Mouse (Mus musculus) adrenal gland, postnatal 36 days (tissue): ENCODE measurements around the gene Creg1. TPM values are rescaled to one million over a fixed set of nuclear protein-coding genes. Genes with fewer than 3 reads are reported as not detected.

Experiments
- DNase-seq, 2 experiments: peaks; one replicate each; pipeline ENCODE4 v3.0.0; 2021; ENCODE audit warnings: mixed read lengths in 1 of 2
- long read RNA-seq, 2 experiments: library from polyadenylated mRNA; stranded (forward); transcript quantifications; one replicate each; pipeline ENCODE4 v2.0.0; 2021; ENCODE audit warnings: borderline sequencing depth in 2 of 2
- total RNA-seq, 2 experiments: library from RNA; stranded (reverse); gene quantifications; 2 replicates each; pipeline ENCODE4 v1.2.3; 2021

Creg1 gene
- total RNA-seq: 10 to 100 TPM; 48.1 to 61.3 TPM
- long read RNA-seq, experiment 1, transcript Creg1-202 (4 exons, 2,163 nt): major isoform, 99 of 101 reads
- long read RNA-seq, experiment 1, partial matches to known transcripts: 0 of 101 reads
- long read RNA-seq, experiment 1, other reads (novel, unspliced or antisense): 2 of 101 reads
- long read RNA-seq, experiment 2, transcript Creg1-202 (4 exons, 2,163 nt): major isoform, 43 of 45 reads
- long read RNA-seq, experiment 2, partial matches to known transcripts: 1 of 45 reads
- long read RNA-seq, experiment 2, other reads (novel, unspliced or antisense): 1 of 45 reads

DNA sequence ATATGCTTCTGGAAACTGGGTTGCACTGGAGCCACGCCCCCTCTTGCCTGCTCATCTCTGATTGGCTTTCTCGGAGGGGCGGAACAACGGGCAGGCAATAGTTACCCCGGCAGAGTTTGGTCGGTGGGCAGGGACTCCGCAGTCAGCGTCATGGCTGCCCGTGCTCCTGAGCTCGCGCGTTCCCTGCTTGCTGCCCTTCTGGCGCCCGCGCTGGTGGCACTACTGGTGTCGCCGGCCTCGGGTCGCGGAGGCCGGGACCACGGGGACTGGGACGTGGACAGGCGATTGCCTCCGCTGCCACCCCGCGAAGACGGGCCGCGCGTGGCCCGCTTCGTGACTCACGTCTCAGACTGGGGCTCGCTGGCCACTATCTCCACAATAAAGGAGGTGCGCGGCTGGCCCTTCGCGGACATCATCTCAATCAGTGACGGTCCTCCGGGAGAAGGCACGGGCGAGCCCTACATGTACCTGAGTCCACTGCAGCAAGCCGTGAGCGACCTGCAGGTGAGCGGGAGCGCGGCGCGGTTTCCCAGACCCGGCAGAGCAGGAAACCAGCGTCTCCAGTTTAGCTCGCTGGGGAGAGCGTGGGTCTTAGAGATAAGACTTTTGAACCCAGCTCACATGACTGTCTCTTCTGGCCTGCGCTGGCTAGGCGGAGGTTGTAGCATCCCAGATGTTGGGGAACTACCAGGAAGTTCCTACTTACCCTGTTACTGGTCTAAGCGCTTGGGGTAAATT, at the start of gene Creg1:
Gene Creg1 (plus strand): TSS at position 112 of the 738 bp plus-strand sequence.
- DNase-seq: peak; percentile 97

DNA sequence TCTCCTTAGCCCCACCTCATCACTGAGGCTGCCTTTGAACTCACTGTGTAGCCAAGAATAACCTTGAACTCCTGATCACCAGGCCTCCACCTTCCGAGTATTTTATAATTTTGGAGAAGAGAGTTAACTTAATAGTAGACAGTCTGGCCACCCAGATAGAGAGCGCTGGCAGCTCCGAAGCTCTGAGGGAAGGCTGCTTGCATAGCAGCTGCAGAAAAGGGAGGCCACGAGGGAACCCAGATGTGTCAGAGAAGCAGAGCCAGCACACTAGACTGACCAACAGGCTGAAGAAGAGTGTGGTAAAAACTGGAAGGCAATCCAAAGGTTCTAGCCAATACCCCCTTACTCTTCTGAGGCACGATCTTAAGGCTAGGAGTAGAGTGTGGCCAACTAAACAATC, 49.7 kb upstream of the Creg1 start:
- DNase-seq: no peak

DNA sequence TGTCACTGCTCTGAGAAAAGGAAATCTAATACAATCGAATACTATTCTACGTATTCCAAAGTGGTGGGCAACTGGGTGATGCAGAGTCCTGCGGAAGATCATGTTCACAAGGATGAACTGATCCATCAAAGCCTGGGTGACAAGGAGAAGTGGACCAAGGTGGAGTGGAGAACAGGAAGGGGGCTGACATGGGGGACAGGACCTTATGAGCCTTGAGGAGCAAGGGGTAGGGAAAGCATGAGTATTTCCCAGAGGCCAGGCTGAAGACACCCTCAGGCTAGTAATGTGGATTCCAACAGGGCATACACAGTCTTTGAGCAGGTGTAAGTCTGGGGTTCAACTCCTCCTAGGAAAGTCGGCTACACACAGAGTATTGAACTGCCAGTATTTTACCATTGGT, 47.1 kb upstream of the Creg1 start:
- DNase-seq: no peak

DNA sequence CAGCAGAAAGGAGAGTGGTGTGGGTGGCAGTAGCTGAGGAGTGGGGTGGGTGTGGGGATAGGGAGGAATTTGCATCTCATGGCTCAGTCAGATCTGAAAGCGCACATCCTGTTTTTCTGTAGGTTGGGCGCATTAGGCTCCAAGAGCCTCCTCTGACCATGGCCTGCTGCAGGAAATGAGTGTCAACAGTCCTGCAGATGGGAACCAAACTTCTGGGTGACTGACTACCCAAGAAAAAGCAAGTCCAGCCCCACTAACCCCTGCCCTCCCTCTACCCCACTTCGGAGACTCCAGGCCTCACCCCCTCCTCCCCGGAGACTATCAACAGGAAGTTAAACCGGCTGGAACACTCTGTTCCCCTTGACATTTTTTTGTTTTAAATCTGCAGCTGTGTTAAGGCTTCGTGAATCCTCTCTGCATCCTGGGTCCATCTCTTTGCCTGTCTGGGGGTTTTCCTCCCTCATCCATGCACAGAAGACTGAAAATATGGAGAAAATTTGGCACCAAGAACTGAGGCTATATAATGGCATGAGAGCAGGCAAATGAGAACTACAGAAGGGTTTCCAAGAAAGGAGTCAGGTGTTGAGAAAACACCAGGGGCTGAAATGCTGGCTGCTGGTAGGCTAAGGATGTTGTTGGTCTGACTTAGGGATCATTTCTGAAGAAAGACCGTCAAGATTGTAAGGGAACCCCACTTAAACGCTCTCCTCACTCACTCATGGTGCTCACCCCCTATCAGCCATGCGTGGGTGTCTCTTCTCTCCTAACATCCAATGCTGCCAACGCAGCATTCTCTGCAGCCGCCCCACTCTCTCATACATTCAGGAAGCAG, 45.6 kb upstream of the Creg1 start:
- DNase-seq: peak; percentile 36 to 48

DNA sequence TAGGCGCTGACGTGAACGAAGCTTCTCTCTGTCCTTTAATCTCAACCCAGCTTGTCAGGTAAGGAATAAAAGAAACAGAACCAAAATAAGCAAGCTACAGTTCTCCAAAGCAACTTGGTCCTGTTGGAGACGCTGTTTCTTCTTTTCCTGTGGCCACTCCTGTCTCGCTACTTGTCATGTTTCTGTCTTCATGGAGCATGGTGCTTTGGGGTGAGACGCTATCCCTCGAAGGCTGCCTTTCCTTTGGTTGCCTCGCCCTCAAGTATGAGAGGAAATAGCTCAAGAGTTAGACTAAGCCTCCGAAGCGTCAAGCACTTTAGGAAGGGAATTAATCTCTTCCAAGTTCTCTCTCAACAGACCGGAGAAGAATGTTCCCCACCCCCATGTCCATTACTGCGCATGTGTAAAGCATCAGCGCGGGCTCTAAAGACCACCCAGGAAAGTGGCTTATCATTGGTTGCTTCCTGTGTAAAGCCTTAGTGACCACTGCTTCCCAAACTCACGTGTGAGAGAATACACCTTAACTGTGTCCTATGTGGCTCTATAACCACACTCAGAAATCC, 44.9 kb upstream of the Creg1 start:
- DNase-seq: no peak

DNA sequence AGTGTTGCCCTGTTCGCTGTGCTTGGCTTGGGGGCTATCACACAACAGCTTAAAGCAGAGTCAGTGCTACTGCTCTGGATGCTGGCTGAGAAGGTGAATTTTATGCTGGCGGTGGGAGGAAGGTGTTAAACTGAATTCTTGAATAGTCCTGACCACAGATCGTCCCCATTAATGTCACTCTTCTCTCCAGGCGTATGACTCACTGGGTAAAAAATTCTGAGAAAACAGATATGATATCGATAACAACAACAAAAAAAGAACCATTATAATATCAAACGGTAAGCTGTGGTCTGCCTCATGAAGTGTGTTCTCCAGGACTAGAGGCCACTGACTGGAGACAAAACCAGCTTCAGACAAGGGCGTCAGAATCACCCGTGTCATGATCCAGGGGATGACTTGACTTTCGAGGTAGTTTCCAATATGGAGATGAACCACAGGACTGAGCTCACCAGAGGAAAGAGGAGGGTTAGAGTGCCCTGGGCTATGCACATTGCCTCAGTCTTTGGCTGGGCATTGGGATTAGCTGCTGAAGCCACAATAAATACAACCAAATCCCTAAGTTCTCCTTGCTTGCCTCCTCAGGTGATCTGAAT, 40.9 kb upstream of the Creg1 start:
- no peak for DNase-seq

DNA sequence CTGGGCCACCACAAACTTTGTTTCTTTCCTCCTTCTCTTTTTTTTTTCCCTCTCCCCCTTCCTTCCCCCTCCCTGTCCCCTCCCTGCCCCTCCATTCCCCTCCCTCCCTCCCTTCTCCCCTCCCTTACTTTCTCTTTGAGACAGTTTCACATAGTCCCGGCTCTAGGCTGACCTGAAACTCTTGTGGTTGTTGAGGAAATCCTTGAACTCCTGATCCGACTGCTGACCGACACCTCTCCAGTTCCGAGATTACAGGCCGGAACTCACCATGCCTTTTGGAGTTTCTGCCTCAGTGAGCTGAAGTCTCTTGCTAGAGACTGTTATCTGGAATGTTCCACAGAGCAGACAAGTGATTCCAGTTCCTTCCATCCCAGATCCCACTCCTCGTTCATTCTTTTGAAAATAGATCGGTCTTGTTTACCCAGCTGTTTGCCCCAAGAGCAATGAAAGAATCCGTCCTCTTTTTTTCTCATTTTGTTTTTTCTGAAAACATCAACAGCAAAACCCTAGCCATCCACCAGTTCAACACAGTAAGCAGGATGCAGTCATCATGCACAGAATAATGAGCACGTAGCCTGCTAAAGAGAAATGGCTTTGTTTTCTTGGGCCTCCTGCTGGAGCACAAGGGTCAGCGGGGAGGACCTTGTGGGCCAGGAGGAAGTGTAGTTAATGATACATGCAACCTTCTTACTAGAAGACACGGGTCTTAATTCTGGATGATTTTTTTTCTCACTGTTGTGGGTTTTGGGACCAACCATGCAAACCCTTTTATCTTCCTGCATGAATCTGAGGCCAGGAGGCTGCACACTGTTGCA, 39.1 kb upstream of the Creg1 start:
- DNase-seq: no peak

DNA sequence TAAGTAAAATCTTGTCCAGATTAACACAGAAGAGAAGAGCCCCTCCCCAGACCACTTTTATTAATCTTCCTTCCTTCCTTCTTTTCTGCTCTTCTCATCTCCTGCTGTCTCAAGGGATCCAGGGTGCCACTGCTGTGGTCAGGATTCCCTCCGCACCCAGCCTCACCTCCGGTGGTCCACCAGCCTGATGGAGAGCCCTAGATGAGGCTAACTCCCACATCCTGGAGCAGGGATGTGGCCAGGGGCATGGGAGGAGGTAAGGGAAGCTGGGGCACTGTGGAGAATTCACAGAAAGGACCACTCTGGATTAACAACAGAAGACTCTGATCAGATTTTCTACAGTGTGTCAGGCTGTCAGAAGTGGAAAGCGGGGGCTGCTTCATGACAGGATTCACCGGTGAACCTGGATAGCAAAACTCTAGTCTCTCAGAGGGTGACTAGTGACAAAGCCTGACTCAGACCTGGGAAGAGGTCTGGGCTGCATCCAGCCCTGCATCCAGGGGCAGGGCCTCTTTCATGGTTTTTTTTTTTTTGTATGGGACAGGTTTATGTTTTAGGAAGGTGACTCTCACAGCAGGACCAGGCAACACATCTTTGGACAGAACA, 38.4 kb upstream of the Creg1 start:
- DNase-seq: no peak

DNA sequence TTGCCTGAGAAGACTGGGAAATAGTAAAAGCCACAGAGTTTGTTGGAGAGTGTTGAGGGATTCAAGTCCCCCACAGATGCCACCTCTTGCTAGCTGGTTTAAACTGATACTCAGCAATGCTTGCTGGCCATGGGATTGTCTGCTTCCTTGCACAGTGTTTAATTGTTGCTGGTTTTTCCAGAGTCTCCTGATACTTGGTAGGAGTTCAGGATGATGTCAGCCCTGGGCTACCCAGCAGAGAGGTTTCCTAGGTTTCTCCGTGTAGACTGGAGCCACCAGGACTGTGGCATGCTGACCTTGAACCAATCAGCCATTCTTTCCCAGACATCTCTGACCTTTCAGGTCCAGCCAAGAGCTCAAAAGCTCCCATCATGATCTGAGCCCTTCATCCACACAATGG, 36.6 kb upstream of the Creg1 start:
- no peak for DNase-seq

DNA sequence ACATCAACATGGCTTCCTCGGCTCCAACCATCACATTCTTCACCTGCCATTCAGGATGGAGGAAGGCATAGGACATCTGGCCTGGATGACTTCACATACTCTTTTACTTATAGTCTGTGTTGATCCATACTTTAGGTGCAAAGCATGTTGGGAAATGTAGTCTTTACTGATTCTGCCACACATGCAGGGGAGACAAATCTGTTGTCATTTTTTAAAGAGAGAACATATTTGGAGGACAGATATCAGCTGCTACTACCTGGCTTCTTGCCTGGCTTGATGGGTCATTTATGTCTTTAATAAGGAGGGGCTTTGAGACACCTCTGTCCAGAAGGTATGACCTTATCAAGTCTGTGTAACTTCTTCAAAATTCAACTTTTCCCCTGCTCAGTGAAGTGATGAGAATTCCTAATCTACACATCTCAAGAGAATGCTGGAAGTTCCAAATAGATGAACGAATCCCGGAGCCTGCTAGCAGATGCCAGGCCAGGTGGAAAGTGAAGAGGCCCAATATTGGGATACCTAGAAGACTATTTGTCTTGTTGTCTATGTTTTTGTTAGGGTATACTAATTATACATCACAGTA, 35.4 kb upstream of the Creg1 start:
- no peak for DNase-seq

DNA sequence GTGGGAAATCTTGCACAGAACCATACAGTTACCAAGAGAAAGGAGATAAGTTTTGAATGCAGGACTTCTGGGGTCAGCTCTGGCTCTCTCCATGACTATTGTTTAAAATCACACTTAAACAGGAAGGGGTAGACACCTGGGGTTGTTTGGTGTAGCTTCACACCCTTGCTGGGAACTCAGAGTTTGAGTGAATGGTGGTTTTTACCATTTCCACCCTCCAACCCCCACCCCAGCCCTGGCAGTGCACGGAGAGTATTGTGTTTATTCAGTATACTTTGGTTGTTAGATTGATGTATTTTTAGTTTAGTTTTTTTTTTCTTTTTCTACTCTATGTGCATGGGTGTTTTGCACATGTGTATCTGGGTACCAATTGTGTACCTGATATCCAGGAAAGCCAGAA, 33.4 kb upstream of the Creg1 start:
- no peak for DNase-seq

DNA sequence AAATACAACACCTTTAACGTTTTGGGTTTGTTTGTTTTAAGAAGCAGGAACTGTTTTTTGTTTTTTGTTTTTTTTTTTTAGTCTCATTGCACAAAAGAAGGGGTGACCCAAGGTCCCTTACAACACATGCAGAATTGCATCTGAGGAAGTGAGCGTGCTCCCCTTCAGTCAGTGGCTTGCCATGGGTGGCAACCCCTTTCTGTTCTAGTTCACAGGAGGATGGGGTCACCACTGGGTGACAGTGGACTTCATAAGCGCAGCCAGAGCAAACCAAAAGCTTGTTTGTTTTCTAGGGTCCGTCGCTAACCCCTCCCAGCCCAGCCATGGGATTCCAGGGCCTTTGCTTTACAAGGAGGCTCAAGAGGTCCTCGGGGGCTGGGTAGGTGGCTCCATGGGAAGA, 32.0 kb upstream of the Creg1 start:
- no peak for DNase-seq

DNA sequence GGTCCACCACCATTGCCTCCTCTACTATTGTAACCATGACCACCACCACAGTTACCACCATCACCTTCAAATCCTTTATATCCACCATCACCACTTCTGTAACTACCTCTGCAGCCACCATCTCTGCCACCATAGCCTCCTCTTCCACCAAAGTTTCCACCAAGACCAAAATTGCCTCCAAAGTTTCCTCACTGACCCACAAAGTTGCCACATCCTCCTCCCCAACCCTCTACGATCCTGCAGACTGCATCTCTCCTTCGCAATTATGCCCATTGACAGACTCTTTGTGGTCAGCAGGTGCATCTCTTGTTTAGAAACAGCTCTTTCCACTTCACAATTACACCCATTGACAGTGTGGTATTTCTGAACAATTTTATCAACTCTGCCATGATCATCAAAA, 28.7 kb upstream of the Creg1 start:
- no peak for DNase-seq

DNA sequence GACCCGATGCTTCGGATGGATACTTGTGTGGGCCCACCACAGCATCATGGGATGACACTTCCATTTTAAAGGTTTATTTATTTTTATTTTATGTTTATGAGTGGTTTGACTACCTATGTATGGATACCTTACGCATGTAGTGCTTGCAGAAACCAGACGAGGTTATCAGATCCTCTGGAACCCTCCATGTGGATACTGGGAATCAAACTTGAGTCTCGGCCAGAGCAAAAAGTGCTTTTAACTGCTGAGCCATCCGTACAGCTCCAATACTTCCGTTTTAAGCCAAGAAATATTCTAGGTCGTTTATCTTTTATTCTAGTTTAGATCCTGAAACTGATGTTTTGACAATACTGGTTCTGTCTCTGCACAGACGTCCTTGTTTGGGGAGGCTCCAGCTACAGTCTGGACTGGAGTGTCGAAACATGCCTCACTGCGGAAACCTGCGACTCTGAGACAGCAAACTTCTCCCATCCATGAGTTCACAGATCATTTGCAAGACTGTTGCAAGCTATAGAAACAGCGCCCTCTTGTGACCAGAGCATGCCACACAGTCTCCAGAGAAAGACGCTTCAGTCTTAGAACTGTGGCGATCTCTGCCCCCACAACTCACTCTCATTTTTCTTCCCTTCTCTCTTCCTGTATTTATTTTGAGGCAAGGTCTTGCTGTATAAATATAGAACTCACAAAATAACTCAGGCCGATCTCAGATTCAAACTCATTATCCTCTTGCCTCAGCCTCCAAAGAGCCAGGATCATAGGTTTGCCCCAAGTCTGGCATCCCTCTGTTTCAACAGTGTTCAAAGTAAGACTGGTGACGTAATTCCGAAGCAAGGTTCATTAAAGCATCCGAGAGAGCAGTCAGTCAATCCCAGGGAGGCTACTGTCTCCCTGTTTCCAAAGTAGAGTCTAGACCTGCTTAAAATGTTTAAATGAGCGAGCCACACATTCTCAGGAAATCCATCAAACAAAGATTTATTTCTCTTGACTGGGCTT, 27.4 kb upstream of the Creg1 start:
- DNase-seq: peak; percentile 87 to 89

DNA sequence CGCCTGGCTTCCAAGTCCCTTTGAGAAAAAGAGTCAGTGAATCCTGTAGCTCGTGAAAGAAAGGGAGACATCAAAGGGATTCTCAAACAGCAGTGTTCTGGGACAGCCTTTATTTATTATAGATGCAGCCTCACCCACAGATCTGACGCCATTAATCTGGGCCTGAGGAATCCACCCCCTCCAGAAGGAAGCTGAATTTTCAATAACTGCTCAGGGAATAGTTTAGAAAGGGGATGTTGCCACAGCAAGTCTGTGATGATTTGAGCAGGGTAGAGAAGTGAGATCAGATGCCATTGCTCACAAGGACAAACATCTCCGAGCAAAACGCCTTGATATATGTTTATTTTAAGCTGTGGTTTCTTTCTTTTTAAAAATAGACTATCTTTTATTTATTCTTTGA, 26.1 kb upstream of the Creg1 start:
- no peak for DNase-seq

DNA sequence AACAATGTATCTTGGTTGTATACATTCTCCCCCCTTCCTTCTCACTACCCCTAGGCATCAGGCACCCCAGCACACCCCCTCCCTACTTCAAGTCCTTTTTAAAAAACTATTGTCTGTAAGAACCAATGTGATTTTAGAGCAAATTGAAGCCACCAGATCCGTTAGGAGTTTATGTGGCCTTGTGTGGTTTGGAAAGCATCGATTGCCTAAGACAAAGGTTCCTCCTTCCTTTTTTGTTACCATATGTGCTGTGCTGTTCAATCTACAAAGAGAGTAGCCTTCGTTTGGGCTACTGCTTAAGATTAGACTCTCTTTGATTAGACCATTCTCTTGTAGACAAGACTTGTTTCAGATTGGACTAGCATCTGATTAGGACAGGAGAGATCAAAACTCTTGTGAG, 25.7 kb upstream of the Creg1 start:
- DNase-seq: no peak

DNA sequence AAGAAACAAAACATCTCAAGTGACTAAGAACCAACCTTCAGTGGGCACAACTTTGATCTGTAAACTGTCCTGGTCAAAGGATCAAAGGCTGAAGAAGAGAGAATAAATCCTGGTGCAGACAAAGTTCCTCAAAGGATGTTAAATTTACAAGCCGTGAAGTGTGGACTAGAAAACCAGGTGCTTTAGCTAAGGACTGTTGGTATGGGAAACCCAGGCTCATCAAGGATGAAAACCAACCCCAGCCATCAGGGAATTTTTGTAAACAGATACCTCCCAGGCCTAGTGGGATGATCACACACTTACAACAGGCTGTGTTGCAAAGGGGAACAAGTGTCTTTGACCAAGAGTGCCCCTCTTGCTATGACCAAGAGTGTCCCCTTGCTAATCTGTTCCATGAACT, 24.6 kb upstream of the Creg1 start:
- no peak for DNase-seq

DNA sequence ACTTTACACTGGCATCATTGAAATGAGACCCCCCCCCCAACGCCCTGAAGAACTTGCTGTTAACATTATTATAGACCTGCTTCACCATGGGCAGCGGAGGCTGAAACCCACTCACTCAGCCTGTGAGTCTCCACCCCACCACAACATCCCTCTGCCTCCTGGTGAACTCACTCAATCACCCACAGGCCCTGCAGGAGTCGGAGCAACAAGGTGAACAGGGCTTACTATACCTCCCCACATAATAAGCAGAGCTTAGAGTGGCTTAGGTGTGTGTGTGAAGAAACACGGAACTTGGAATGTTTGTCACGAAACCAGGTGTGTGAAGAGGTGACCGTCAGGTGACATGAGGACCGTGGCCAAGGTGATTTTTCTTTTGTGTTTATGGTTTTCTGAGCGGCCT, 21.6 kb upstream of the Creg1 start:
- DNase-seq: no peak

DNA sequence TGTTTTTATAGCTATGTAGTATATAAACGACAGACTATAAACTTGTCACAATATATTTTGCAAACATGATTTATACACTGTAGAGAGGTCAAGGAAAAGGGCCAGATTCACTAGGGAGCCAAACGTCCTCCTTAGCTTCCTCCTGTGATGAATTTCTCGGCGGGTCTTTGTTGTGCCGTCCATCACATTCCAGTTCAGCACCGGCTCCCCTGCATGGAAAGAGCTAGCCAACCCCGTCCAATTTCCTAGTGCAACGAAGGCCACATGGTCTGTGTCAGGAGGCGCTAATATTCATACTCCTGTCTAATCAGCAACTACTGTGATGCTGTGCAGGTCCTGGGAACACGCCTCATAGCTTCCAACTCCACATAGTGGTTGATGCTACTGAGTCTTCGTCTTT, 15.5 kb upstream of the Creg1 start:
- no peak for DNase-seq
